Mouse (Mus musculus) heart, adult 11 months (tissue): ENCODE measurements around the gene Gpr146.

ENCODE experiments used
- DNase-seq: peaks from one replicate; pipeline ENCODE4 v3.0.0; 2022

Gene Gpr146

GRCm38 (mm10) chr5:139404801-139405401, 27.4 kb downstream of the Gpr146 start, which contains the start of gene C130050O18Rik:
Gene C130050O18Rik (plus strand): TSS chr5:139405280.
- peak; percentile 96 for DNase-seq

GRCm38 (mm10) chr5:139405478-139405877, 28.0 kb downstream of the Gpr146 start:
- DNase-seq, result no peak

GRCm38 (mm10) chr5:139405953-139406352, 28.5 kb downstream of the Gpr146 start:
- DNase-seq, result peak; percentile 98

- peak; percentile 96 for DNase-seq
Measured at GRCm38 (mm10) chr5:139407121-139407885, 29.8 kb downstream of the Gpr146 start.

GRCm38 (mm10) chr5:139408511-139408910, 31.0 kb downstream of the Gpr146 start:
- DNase-seq, result peak; percentile 98

- DNase-seq, result peak; percentile 99
Measured at GRCm38 (mm10) chr5:139409412-139409811, 31.9 kb downstream of the Gpr146 start.

- peak; percentile 95 for DNase-seq
Measured at GRCm38 (mm10) chr5:139410056-139410455, 32.6 kb downstream of the Gpr146 start.

GRCm38 (mm10) chr5:139411117-139411516, 33.6 kb downstream of the Gpr146 start:
- peak; percentile 84 for DNase-seq

GRCm38 (mm10) chr5:139411665-139412314, 34.3 kb downstream of the Gpr146 start:
- DNase-seq, result peak; percentile 88

- DNase-seq, result no peak
Measured at GRCm38 (mm10) chr5:139413545-139413944, 36.0 kb downstream of the Gpr146 start.

- peak; percentile 90 for DNase-seq
Measured at GRCm38 (mm10) chr5:139415001-139415400, 37.5 kb downstream of the Gpr146 start.

GRCm38 (mm10) chr5:139416942-139417341, 39.4 kb downstream of the Gpr146 start:
- DNase-seq, result no peak

GRCm38 (mm10) chr5:139417480-139417879, 40.0 kb downstream of the Gpr146 start:
- no peak for DNase-seq

GRCm38 (mm10) chr5:139418110-139418509, 40.6 kb downstream of the Gpr146 start:
- DNase-seq, result no peak

GRCm38 (mm10) chr5:139418633-139419032, 41.1 kb downstream of the Gpr146 start:
- peak; percentile 89 for DNase-seq

- peak; percentile 94 for DNase-seq
Measured at GRCm38 (mm10) chr5:139423026-139423865, 45.7 kb downstream of the Gpr146 start, which contains the start of gene Gper1. Gene Gper1 (plus strand): TSS chr5:139423151.

- DNase-seq, result no peak
Measured at GRCm38 (mm10) chr5:139425198-139425597, 47.7 kb downstream of the Gpr146 start.

GRCm38 (mm10) chr5:139427001-139427400, 49.5 kb downstream of the Gpr146 start:
- DNase-seq, result no peak

GRCm38 (mm10) chr5:139427989-139428388, 50.5 kb downstream of the Gpr146 start:
- peak; percentile 95 for DNase-seq

GRCm38 (mm10) chr5:139429818-139430341, 52.4 kb downstream of the Gpr146 start:
- no peak for DNase-seq

- DNase-seq, result no peak
Measured at GRCm38 (mm10) chr5:139432333-139432732, 54.8 kb downstream of the Gpr146 start.

- peak; percentile 94 for DNase-seq
Measured at GRCm38 (mm10) chr5:139432747-139433508, 55.4 kb downstream of the Gpr146 start.
